Mouse (Mus musculus) adrenal gland, postnatal 10 days (tissue): ENCODE results near the gene Tex30. TPM values are rescaled to one million over a fixed set of nuclear protein-coding genes. Genes with fewer than 3 reads are reported as not detected.

Source experiments
- DNase-seq: peaks from one replicate; pipeline ENCODE4 v3.0.0; 2021; ENCODE audit warnings: mixed read lengths
- long read RNA-seq, 2 experiments: library from polyadenylated mRNA; stranded (forward); transcript quantifications; one replicate each; pipeline ENCODE4 v2.0.0; 2021
- total RNA-seq, 2 experiments: library from RNA; stranded (reverse); gene quantifications; 2 replicates each; pipeline ENCODE4 v1.2.3; 2021

Tex30 gene
- 10 to 100 TPM; 15.3 to 17.3 TPM for total RNA-seq
- long read RNA-seq, experiment 1, transcript Tex30-211 (6 exons, 960 nt): major isoform, 10 of 14 reads
- long read RNA-seq, experiment 1, partial matches to known transcripts: 1 of 14 reads
- long read RNA-seq, experiment 1, other reads (novel, unspliced or antisense): 3 of 14 reads
- long read RNA-seq, experiment 2, transcript Tex30-211 (6 exons, 960 nt): major isoform, 5 of 8 reads
- long read RNA-seq, experiment 2, partial matches to known transcripts: 0 of 8 reads
- long read RNA-seq, experiment 2, other reads (novel, unspliced or antisense): 1 of 8 reads

DNA sequence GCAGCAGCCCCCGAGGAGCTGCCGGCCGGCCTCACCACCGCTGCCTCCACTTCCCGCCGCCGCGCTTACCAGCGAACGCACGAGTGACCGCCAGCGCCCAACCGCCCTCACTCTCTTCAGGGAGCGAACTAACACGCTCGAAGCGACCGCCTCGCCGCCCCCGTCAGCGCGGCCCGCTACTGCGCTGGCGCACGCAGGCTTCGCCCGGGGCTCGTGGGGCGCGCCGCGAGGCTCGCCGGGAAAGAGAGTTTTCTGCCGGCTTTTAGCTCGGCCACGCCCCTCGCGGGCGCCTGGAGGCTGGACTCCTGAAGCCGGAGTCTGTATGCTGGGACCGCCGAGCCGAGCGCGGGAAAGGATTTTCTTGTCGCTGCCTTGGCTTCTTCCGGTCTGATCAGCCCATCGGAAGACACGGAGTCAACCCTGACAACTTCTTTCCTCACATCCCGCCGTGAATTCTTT lies at the start of gene Tex30:
Gene Tex30 (minus strand): TSS at position 183 of the 459 bp plus-strand sequence.
- DNase-seq: peak; percentile 97

GRCm38 (mm10) chr1:44148706-44149105 lies 46.5 kb upstream of the Tex30 start:
- DNase-seq: no peak

DNA sequence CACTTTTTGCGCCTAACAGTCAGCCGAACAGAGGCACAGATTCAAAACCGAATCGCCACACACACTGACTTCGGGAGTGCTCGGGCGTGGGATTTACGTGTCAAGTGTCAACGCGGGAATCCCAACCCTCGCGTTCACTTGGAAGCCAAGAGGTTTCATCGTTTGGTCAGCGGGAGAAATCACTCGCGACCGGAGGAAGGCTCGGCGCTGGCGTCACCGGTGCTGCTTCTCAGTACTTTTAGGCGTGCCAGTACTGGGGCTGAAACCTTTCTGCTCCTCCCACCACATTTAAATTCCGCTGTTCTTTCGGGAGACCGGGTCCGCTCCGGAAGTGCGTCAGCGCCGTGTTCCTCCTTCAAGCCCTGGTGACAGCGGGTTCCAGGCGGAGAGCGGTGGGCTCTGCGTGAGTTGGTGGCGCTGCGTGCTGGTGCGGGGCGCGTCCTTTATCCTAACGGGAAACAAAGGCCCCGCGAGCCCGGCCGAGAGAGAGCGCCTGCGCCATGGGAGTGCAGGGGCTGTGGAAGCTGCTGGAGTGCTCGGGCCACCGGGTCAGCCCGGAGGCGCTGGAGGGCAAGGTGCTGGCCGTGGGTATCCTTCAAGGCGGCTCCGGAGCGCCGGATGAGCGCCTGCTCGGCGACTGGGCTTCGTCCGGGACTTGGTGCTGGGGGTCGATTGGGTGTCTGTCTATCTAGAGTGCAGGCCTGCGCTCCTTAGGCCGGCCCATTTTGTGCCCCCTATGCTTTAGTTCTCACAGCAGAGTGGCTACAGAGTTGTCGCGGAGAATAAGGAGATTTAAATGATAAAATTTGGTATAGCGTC lies 45.5 kb upstream of the Tex30 start, which contains the start of gene Ercc5:
Gene Ercc5 (plus strand): TSS at position 182 of the 819 bp plus-strand sequence.
- DNase-seq: peak; percentile 88

DNA sequence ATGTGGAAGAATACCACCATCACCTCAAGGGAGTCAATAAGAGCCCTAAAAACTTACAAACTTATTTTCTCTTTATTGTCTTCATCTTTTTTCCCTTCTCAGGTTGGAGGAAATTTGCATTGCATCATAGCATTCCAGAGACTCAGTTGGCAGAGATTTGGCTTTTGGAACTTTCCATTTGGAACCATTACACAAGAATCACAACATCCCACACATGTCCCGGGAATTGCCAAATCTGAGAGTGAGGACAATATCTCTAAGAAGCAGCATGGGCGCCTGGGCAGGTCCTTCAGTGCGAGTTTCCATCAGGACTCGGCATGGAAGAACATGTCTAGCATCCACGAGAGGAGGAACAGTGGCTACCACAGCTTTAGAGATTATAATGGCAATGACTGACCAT lies 40.5 kb upstream of the Tex30 start:
- no peak for DNase-seq

DNA sequence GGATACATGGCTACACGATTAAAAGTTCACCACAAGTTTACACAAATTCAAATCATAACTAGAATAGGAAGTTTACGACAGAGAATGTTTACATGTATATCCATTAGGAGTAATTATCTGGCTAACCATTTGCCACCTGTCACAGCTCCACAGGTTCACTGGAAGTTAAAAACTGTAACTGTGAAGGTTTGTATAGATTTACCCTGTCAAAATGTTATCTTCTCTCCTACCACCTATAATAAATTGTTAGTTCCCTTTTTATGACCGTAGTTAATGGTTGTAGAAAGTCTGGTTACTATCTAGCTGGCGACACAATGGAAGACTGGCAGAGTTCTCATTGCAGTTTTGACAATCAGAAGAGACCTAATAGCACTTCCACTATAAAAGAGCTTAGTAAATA lies 38.0 kb upstream of the Tex30 start:
- DNase-seq: no peak

- DNase-seq: no peak
Measured at GRCm38 (mm10) chr1:44129929-44130581, 27.8 kb upstream of the Tex30 start.

GRCm38 (mm10) chr1:44125590-44125989 lies 23.3 kb upstream of the Tex30 start:
- no peak for DNase-seq

- DNase-seq: no peak
Measured at GRCm38 (mm10) chr1:44122256-44122655, 20.0 kb upstream of the Tex30 start.

DNA sequence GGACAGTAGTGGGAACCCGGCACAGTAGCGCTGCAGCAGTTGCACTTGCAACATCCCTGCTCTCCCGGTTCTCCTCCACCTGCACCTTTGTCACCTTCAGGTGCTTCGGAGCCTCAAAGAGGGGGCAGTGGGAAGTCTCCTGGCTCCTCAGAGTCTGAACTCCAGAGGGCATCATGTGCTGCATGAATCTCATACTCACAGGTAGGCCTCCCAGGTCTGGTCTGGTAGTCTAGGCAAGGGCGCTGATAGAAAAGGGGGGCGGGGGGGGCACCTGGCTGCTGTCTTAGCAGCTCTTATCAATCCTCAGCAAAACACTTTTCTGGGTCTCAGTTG lies 17.8 kb upstream of the Tex30 start:
- DNase-seq: no peak

DNA sequence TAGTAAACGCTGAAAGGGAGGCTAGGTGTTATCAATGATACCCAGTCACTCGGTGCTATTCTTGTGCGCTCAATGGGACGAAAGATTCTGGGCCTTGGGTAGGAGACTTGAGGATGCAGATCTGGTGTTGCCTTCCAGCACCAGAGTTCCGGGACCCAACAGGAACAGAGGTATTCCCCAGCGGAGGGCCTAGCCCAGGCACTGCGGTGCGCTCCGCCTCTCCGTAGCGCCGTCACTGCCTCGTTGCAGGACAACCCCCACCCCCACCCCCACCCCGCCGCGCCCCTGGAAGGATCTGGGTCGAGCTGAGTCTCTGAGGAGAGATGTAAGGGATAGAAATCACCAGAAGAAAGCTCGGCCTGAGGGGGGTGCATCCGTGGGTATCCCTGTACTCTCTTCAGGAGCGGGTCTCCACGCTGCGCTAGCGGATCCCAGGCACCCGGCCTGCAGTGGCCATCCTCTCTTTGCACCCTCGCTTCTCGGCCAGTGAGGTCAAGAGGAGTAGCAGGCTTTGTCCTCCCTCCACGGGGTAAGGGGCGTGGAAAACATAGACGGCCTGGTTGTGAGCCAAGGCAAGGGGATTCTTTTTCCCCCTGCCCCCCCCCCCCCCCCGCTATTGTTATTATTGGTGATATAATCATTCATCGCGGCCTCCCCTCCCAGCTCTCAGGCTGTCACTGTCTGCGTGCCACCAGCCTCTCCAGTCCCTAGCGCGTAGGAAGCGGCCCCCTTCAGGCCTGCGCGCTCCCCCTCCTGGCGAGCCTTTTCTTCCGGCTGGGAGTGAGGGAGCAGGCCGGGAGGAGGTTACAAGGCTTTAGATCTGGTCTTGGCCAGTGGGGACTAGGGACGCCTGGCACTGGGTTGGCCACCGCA lies 17.2 kb upstream of the Tex30 start:
- peak; percentile 90 for DNase-seq

GRCm38 (mm10) chr1:44118239-44119054 lies 16.2 kb upstream of the Tex30 start, which contains the start of the genes Kdelc1 and Bivm:
TSS of gene Kdelc1 (minus strand) at chr1:44118808.
TSS of gene Bivm (plus strand) at chr1:44118957.
- peak; percentile 89 for DNase-seq

- no peak for DNase-seq
Measured at GRCm38 (mm10) chr1:44117571-44117970, 15.3 kb upstream of the Tex30 start.

DNA sequence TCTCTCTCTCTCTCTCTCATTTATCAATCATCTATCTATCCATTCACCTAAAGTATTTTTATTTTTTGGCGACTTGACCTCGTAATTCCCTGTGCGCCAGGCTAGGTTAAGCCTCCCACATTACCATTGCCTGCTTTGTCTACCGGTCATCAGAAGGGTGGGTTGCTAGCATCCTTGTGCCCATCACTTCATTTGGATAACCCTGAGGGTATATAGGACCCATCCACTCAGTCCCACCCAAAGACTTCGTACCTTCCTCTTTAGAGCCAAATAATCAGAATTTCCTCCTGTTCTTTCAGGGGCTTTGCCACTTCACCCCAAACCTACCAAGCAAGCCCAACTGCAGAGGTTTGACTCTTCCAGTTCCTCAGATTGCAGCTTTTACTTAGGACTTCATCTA lies 698 bp upstream of the Tex30 start:
- DNase-seq: no peak

GRCm38 (mm10) chr1:44101448-44102225 lies 604 bp downstream of the Tex30 start:
- peak; percentile 39 for DNase-seq

DNA sequence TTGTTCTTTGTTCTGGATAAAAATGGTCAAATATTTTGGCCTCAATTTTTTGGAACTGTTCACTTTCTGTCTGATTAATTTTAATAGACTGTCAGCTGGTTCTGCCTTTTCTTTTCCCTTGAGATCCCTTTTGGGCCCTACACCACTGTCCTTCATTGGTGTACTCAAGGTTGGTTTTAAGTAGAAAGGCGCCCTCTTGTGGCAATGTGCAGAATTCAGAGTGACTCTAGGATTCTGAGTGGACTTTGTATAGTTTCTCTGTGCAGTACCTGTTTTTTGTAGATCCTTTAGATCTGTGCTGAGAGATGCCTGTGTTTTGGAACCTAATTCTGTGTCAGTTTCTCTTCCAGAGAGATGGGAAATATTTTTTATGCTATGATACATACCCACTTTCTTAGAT lies 37.6 kb downstream of the Tex30 start:
- peak; percentile 76 for DNase-seq

GRCm38 (mm10) chr1:44063439-44063838 lies 38.8 kb downstream of the Tex30 start:
- DNase-seq: no peak

DNA sequence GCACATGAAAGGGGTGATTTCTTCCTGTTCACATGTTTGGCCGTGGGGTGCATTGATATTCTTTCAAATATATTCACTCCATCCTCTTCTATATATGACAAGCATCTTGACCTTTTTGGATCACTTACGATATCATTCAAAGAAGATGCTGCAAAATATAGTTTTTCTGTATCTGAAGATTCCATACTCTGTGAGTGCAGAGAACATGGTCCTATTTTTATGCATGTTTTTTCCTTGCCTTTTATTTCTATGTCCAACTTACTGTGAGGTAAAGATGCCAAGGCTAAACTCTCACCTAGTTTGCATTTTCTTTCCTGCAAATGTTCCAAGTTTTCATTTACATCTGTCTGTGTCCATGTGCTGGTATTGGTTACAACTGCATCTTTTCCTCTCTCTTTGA lies 40.4 kb downstream of the Tex30 start, which contains the start of gene Gm8251:
Gene Gm8251 (minus strand): TSS at position 101 of the 400 bp plus-strand sequence.
- DNase-seq: no peak

- DNase-seq: no peak
Measured at GRCm38 (mm10) chr1:44057805-44058204, 44.4 kb downstream of the Tex30 start.

GRCm38 (mm10) chr1:44046556-44046955 lies 55.7 kb downstream of the Tex30 start:
- peak; percentile 77 for DNase-seq

DNA sequence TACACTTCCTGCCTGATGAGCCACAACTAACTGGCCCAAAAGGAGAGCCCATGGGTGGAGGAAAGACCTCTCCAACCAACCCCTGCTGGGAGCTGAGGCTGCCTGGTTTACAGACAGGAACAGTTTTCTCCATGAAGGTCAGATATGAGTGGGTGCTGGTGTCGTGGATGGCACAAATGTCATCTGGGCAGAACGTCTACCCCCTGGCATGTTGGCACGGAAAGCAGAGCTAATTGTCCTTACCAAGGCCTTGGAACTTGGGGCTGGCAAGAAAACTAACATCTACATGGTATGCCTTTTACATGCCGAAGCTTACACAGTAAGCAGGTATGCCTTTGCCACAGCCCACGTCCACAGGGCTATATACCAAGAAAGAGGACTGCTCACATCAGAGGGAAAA lies 56.6 kb downstream of the Tex30 start:
- DNase-seq: peak; percentile 42
